Mouse (Mus musculus) spleen, adult 2 months (tissue): ENCODE data around the gene Zfp14.

ENCODE experiments used
- CTCF ChIP-seq: fragments of 200-500 bp; IDR thresholded peaks from 2 replicates; pipeline ENCODE4 v1.5.1; 2011; ENCODE audit warnings: mild to moderate bottlenecking, inconsistent platforms; ENCODE audit not compliant: insufficient read depth, insufficient read length, insufficient replicate concordance; ENCODE audit errors: extremely low read depth
- POLR2A ChIP-seq: fragments of 200-500 bp; IDR thresholded peaks from 2 replicates; pipeline ENCODE4 v1.6.1; 2011; ENCODE audit warnings: low read depth, low read length, inconsistent platforms

DNA sequence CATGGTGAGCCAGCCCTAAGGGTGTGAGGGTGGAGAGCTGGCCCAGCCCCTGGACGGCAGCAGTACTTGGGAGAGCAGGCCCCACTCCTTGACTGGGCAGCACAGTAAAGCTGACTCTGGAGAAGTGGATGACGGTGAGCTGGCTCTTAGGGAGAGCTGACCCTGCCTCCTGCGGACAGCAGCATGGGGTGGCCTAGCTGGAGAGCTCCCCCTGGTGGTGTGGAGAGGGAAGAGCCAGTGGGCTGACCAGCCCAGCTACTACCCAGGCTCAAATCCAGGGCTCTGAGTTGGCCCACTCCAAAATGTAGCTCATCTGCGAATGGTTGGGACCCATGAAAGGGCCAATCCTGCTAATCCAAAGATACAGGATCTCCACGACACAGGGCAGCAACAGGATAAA, 13.4 kb upstream of the Zfp14 start:
- TF ChIP-seq CTCF = no peak
- no peak for TF ChIP-seq POLR2A
